Mouse (Mus musculus) macrophage (primary cell): ENCODE measurements around the gene Sec14l1. TPM values are rescaled to one million over a fixed set of nuclear protein-coding genes. Genes with fewer than 3 reads are reported as not detected.

Experiments
- H3K27ac ChIP-seq: fragments of 350-480 bp; formaldehyde crosslinking; 2 replicates; pipeline ENCODE4 v1.9.0; 2021
- H3K36me3 ChIP-seq: fragments of 350-480 bp; formaldehyde crosslinking; 2 replicates; pipeline ENCODE4 v1.9.0; 2021; ENCODE audit errors: inconsistent target
- H3K4me3 ChIP-seq: fragments of 350-480 bp; formaldehyde crosslinking; 2 replicates; pipeline ENCODE4 v1.9.0; 2021; ENCODE audit errors: inconsistent target
- H3K79me2 ChIP-seq: fragments of 350-480 bp; formaldehyde crosslinking; 2 replicates; pipeline ENCODE4 v1.9.0; 2021; ENCODE audit errors: inconsistent target
- WGBS: methylation state at CpG from one replicate; pipeline ENCODE4 v1.1.7; 2026; ENCODE audit warnings: inconsistent platforms; ENCODE audit not compliant: missing documents; 5-methylcytosine and 5-hydroxymethylcytosine counted together
- polyA plus RNA-seq: library from polyadenylated mRNA; stranded (reverse); fragments of 250-400 nt; gene quantifications from 3 replicates; pipeline ENCODE4 v1.2.4, GENCODE M21; 2018; ENCODE audit warnings: inconsistent platforms

Gene Sec14l1
- polyA plus RNA-seq, 1 experiment from 2014 or later, result 81.5 TPM

DNA sequence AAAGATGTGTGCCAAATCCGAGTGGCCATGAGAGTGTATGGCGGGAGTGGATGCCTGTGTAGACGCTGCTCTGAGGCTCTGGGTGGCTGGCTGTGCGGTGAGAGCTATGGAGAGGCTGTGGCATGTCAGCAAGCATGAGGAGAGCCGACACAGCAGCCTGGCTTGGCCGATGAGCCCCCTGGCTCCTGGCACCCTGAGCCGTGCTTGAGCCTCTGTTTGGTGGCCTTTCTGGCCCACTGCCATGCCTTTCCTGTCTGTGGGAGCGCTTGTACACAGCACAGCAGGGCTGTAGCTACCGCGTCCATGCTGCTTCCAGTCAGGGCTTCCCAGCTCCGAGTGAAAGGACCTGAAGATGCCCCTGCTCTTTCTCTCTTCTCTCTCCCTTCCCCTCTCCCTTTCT, 43.4 kb downstream of the Sec14l1 start:
- Histone ChIP-seq H3K36me3 (peaks cover 56% of the 10 kb centered on the region), H3K79me2 (no peaks in the 10 kb centered on the region), H3K4me3 (no peak overlapping the region), H3K27ac (no peak overlapping the region)
- 92% methylated on average over 11 of the region's 11 CpGs for WGBS

GRCm38 (mm10) chr11:117159257-117159945, 44.4 kb downstream of the Sec14l1 start:
- WGBS, result 93% methylated on average over 11 of the region's 13 CpGs
- no peak overlapping the region for H3K4me3 ChIP-seq
- no peak overlapping the region for H3K27ac ChIP-seq
- H3K36me3 ChIP-seq, result peaks cover 48% of the 10 kb centered on the region
- no peaks in the 10 kb centered on the region for H3K79me2 ChIP-seq

GRCm38 (mm10) chr11:117159946-117160307, 45.0 kb downstream of the Sec14l1 start:
- Histone ChIP-seq H3K79me2 (no peaks in the 10 kb centered on the region), H3K27ac (no peak overlapping the region), H3K36me3 (peaks cover 43% of the 10 kb centered on the region), H3K4me3 (no peak overlapping the region)
- WGBS, result 93% methylated on average over 5 of the region's 5 CpGs

- Histone ChIP-seq H3K27ac (no peak overlapping the region), H3K79me2 (no peaks in the 10 kb centered on the region), H3K36me3 (peaks cover 34% of the 10 kb centered on the region), H3K4me3 (no peak overlapping the region)
- WGBS, result 94% methylated on average over 12 of the region's 12 CpGs
Observed at GRCm38 (mm10) chr11:117160791-117161190, 45.8 kb downstream of the Sec14l1 start.

- Histone ChIP-seq H3K4me3 (no peak overlapping the region), H3K36me3 (peaks cover 28% of the 10 kb centered on the region), H3K79me2 (no peaks in the 10 kb centered on the region), H3K27ac (no peak overlapping the region)
- WGBS, result 87% methylated on average over 6 of the region's 8 CpGs
Observed at GRCm38 (mm10) chr11:117161574-117161973, 46.6 kb downstream of the Sec14l1 start.

- H3K79me2 ChIP-seq, result no peaks in the 10 kb centered on the region
- WGBS, result 98% methylated on average over 7 of the region's 9 CpGs
- no peak overlapping the region for H3K27ac ChIP-seq
- no peak overlapping the region for H3K4me3 ChIP-seq
- peaks cover 16% of the 10 kb centered on the region; the same call in 1 of the 2 replicates for H3K36me3 ChIP-seq
Observed at GRCm38 (mm10) chr11:117163098-117163497, 48.1 kb downstream of the Sec14l1 start.

DNA sequence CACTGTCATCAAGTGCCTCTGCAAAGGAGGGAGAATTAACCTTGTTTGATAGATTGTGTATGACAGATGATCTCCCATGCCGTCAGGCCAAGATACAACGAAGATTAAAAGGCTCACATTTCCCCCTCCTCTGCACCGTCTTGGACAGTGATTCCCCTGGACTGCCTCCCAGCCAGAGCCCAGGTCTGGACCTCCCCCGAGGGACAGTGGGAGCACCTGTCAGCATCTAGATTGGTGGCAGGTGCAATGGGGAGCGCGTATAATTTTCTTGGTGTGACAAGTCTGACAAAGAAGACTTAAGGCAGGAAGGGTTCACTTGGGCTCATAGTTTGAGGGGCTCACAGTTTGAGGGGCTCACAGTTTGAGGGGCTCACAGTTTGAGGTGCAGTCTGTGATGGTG, 48.8 kb downstream of the Sec14l1 start:
- Histone ChIP-seq H3K36me3 (peaks cover 9% of the 10 kb centered on the region; the same call in 1 of the 2 replicates), H3K79me2 (no peaks in the 10 kb centered on the region), H3K27ac (no peak overlapping the region), H3K4me3 (no peak overlapping the region)
- WGBS, result 96% methylated on average over 6 of the region's 6 CpGs

DNA sequence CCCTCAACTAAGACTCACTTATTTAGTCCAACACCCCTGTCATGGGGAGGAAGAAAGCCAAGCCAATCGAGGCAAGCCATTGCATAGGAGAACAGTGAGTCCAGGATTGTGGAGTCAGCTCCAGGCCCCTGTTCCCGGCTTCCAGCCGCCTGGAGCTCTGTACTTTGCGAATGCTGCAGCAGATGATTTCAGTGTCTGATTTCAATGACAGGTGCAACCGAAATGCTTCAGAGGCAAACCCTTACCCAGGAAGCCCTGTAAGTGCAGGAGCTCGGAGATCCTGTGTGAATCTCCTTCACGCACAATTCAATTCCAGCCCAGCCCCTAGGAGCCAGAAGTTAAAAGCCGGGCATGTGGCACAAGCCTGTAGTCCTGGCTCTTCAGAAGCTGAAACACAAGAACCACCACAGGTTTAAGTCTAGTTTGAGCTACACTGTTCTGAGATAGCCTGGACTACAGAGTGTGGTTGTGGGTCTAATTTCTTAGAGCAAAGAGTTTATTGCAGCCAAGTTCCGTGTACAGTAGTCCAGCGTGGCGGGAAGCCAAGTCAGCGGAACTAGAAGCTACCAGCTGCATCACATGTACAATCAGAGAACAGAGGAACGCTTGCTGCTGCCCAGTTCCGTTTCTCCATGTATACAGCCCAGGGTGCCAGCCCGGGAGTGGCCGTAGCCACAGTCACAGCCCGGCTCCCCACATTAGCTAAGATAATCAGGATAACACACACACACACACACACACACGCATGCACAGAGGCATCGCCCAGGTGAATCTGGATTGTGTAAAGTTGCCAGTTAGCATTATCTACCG, 53.5 kb downstream of the Sec14l1 start:
- no peaks in the 10 kb centered on the region for H3K79me2 ChIP-seq
- WGBS, result 80% methylated on average over 18 of the region's 20 CpGs
- no peak overlapping the region for H3K27ac ChIP-seq
- H3K36me3 ChIP-seq, result no peaks in the 10 kb centered on the region
- H3K4me3 ChIP-seq, result no peak overlapping the region

GRCm38 (mm10) chr11:117169088-117169635, 54.2 kb downstream of the Sec14l1 start:
- Histone ChIP-seq H3K27ac (no peak overlapping the region), H3K79me2 (no peaks in the 10 kb centered on the region), H3K36me3 (no peaks in the 10 kb centered on the region), H3K4me3 (no peak overlapping the region)
- 92% methylated on average over 10 of the region's 11 CpGs for WGBS

DNA sequence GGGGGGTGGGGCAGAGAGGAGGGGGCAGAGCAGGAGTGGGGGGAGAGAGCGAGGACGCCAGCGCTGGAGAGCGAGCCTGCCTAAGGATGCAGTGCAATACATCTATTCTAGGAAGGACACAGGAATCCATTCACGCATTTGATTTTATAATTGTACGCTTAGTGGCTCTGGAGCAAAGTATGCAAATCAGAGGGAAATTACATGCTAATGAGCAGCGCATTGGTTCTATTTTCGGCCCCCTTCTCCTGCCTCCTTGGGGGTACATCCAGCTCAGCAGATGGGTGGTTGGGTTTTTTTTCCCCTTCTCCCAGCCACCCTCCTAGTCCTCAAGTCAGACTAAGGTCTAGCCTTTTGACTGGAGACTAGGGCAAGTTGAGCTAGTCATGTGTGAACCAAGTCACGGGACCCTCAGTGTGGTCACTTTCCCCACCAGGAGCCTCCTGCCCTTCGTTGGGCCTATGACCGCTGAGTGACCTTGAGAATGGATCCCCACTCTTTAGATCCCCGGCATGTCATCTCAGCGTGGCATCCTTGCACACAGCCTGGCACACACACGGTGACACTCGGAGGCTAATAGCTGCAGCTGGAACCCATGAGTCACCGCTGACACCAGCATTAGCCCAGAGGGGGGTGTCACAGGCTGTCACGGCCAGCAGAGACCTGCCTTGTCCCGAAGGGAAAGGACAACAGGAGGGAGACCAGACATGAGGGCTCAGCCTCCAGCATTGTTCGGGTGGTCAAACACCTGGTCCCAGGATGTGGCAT, 55.0 kb downstream of the Sec14l1 start:
- 98% methylated on average over 15 of the region's 19 CpGs for WGBS
- Histone ChIP-seq H3K27ac (no peak overlapping the region), H3K36me3 (no peaks in the 10 kb centered on the region), H3K4me3 (no peak overlapping the region), H3K79me2 (no peaks in the 10 kb centered on the region)

- WGBS, result 56% methylated on average over 18 of the region's 18 CpGs
- H3K4me3 ChIP-seq, result peak overlapping the region; percentile 20; the same call in 1 of the 2 replicates
Observed at GRCm38 (mm10) chr11:117174098-117174892, 59.3 kb downstream of the Sec14l1 start.

GRCm38 (mm10) chr11:117174924-117175323, 60.0 kb downstream of the Sec14l1 start:
- Histone ChIP-seq H3K27ac (peak overlapping the region; percentile 57), H3K4me3 (peak overlapping the region; percentile 20; the same call in 1 of the 2 replicates), H3K36me3 (no peaks in the 10 kb centered on the region), H3K79me2 (no peaks in the 10 kb centered on the region)
- 11% methylated on average over 15 of the region's 15 CpGs for WGBS

More at GRCm38 (mm10) chr11:117174098-117174892, 59.3 kb downstream of the Sec14l1 start:
- Histone ChIP-seq H3K36me3 (no peaks in the 10 kb centered on the region), H3K79me2 (no peaks in the 10 kb centered on the region), H3K27ac (peak overlapping the region; percentile 57)

- Histone ChIP-seq H3K79me2 (no peaks in the 10 kb centered on the region), H3K4me3 (peak overlapping the region; percentile 20; the same call in 1 of the 2 replicates), H3K27ac (peak overlapping the region; percentile 57), H3K36me3 (no peaks in the 10 kb centered on the region)
- WGBS, result 84% methylated on average over 12 of the region's 12 CpGs
Observed at GRCm38 (mm10) chr11:117175472-117175871, 60.5 kb downstream of the Sec14l1 start.

- Histone ChIP-seq H3K79me2 (no peaks in the 10 kb centered on the region), H3K4me3 (no peak overlapping the region), H3K27ac (no peak overlapping the region), H3K36me3 (no peaks in the 10 kb centered on the region)
- 60% methylated on average over 5 of the region's 5 CpGs for WGBS
Observed at GRCm38 (mm10) chr11:117176304-117176703, 61.3 kb downstream of the Sec14l1 start.
